Mouse (Mus musculus) heart, embryonic 11.5 days (tissue): ENCODE results near the gene Cbfa2t2. TPM values are rescaled to one million over a fixed set of nuclear protein-coding genes. Genes with fewer than 3 reads are reported as not detected.

Experiments used
- ATAC-seq: fragments of 200-750 bp; cut with Nextera tagmentation; replicated peaks from 2 replicates; pipeline ENCODE4 v1.8.0; 2017; ENCODE audit warnings: moderate library complexity; ENCODE audit not compliant: insufficient number of reproducible peaks, low FRiP score, low TSS enrichment
- H3K27ac ChIP-seq: fragments of 300-500 bp; sonication (generic); 2 replicates; pipeline ENCODE4 v1.5.1; 2014; ENCODE audit warnings: mild to moderate bottlenecking, low read depth, low read length
- H3K27me3 ChIP-seq: fragments of 300-500 bp; sonication (generic); 2 replicates; pipeline ENCODE4 v1.6.1; 2014; ENCODE audit warnings: mild to moderate bottlenecking, low read length, mixed read lengths; ENCODE audit not compliant: control insufficient read depth, insufficient read depth
- H3K36me3 ChIP-seq: fragments of 300-500 bp; sonication (generic); 2 replicates; pipeline ENCODE4 v1.6.1; 2014; ENCODE audit warnings: mild to moderate bottlenecking, low read length, moderate library complexity, mixed read lengths; ENCODE audit not compliant: control insufficient read depth, insufficient read depth
- H3K4me1 ChIP-seq: fragments of 300-500 bp; sonication (generic); 2 replicates; pipeline ENCODE4 v1.6.1; 2014; ENCODE audit warnings: low read length; ENCODE audit not compliant: control insufficient read depth, insufficient read depth
- H3K4me2 ChIP-seq: fragments of 300-500 bp; sonication (generic); 2 replicates; pipeline ENCODE4 v1.6.1; 2014; ENCODE audit warnings: mild to moderate bottlenecking, moderate library complexity
- H3K4me3 ChIP-seq: fragments of 300-500 bp; sonication (generic); 2 replicates; pipeline ENCODE4 v1.5.1; 2014; ENCODE audit warnings: low read depth, low read length
- H3K9ac ChIP-seq: fragments of 300-500 bp; sonication (generic); 2 replicates; pipeline ENCODE4 v1.6.1; 2014; ENCODE audit warnings: mild to moderate bottlenecking, low read depth, low read length, moderate library complexity
- H3K9me3 ChIP-seq: fragments of 300-500 bp; sonication (generic); replicated peaks from 2 replicates; pipeline ENCODE4 v1.6.1; 2016; ENCODE audit warnings: low read length; ENCODE audit not compliant: control insufficient read depth
- WGBS: fragments of 180-500 bp; shearing (Covaris S2); extraction: QIAGEN DNeasy Blood & Tissue Kit; methylation state at CpG from one replicate; pipeline ENCODE4 v1.1.7; 2014; ENCODE audit not compliant: insufficient replicate concordance; 5-methylcytosine and 5-hydroxymethylcytosine counted together
- polyA plus RNA-seq: library from polyadenylated mRNA; unstranded; fragments of >200 nt; fragmentation: Nextera tagmentation; extraction: Ambion mirVana; gene quantifications from 2 replicates; pipeline ENCODE4 v1.2.1, GENCODE M21; 2014

The Cbfa2t2 gene
- polyA plus RNA-seq, 1 experiment from 2014 or later = 31.2 TPM

GRCm38 (mm10) chr2:154448633-154449032 lies 12.4 kb downstream of the Cbfa2t2 start:
- H3K27ac ChIP-seq = no peak overlapping the region
- H3K27me3 ChIP-seq = no peaks in the 10 kb centered on the region
- H3K4me3 ChIP-seq = no peak overlapping the region
- no peak overlapping the region for H3K9ac ChIP-seq
- ATAC-seq = no peak
- peaks cover 6% of the 10 kb centered on the region for H3K36me3 ChIP-seq
- no peaks in the 10 kb centered on the region for H3K9me3 ChIP-seq
- no peaks in the 10 kb centered on the region; the same call in 1 of the 2 replicates for H3K4me1 ChIP-seq
- no peak overlapping the region for H3K4me2 ChIP-seq

DNA sequence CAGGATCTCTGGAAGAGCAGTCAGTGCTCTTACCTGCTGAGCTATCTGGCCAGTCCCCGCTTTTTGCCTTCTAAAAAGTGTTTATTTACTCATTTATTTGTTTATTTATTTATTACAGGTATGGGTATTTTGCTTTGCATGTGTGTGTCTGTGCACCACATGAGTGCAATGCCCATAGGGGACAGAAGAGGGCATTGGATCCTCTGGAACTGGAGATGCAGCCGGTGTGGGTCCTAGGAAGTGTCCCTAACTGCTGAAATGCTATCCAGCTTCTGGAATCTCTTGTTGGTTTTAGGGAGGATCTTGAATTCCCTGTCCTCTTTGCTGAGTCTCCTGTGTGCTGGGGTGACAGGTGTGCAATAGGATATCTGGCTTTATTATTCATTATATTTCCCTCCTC lies 16.7 kb downstream of the Cbfa2t2 start:
- no peak overlapping the region for H3K27ac ChIP-seq
- H3K4me3 ChIP-seq = no peak overlapping the region
- H3K27me3 ChIP-seq = no peaks in the 10 kb centered on the region
- no peak overlapping the region for H3K9ac ChIP-seq
- H3K4me2 ChIP-seq = no peak overlapping the region
- H3K36me3 ChIP-seq = peaks cover under 1% of the 10 kb centered on the region; the same call in 1 of the 2 replicates
- H3K9me3 ChIP-seq = no peaks in the 10 kb centered on the region
- WGBS = 87% methylated on average over 2 of the region's 2 CpGs
- peaks cover 21% of the 10 kb centered on the region for H3K4me1 ChIP-seq
- no peak for ATAC-seq

- no peak overlapping the region for H3K4me3 ChIP-seq
- no peaks in the 10 kb centered on the region for H3K27me3 ChIP-seq
- no peak overlapping the region for H3K4me2 ChIP-seq
- H3K9me3 ChIP-seq = no peaks in the 10 kb centered on the region
- no peak for ATAC-seq
- H3K9ac ChIP-seq = no peak overlapping the region
- no peaks in the 10 kb centered on the region for H3K36me3 ChIP-seq
- 27% methylated on average over 1 of the region's 1 CpGs for WGBS
- H3K27ac ChIP-seq = 0 out of 2 replicates have a peak overlapping the region, but pooled peaks have one; percentile 35
- peaks cover 21% of the 10 kb centered on the region for H3K4me1 ChIP-seq
Observed at GRCm38 (mm10) chr2:154454099-154454498, 17.8 kb downstream of the Cbfa2t2 start.

GRCm38 (mm10) chr2:154454605-154455004 lies 18.3 kb downstream of the Cbfa2t2 start:
- Histone ChIP-seq H3K27me3 (no peaks in the 10 kb centered on the region), H3K36me3 (no peaks in the 10 kb centered on the region), H3K4me1 (peaks cover 21% of the 10 kb centered on the region), H3K27ac (peak overlapping the region; percentile 37), H3K4me3 (no peak overlapping the region), H3K4me2 (no peak overlapping the region), H3K9ac (no peak overlapping the region), H3K9me3 (no peaks in the 10 kb centered on the region)
- ATAC-seq = no peak
- WGBS = 42% methylated on average over 3 of the region's 3 CpGs

DNA sequence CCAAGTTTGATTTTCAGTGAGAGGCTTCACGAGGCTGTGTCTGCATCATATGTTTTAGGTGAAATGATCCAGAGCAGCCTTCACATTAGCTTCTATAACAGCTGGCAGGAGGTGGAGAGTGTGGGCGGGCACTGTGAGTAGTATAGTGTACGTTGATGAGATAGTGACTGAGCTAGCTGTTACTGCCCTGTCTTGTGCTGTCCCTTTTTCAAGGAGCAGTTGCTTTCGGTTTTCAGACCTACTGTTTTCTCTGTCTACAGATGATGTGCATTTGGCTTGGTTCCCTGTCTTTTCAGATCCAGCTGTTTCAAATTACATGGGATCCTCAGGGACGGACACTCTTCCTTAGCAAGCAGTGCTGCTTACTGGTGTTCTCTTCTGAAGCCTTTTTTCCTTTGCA lies 19.5 kb downstream of the Cbfa2t2 start:
- H3K9me3 ChIP-seq = no peaks in the 10 kb centered on the region
- no peak for ATAC-seq
- H3K27me3 ChIP-seq = no peaks in the 10 kb centered on the region
- no peaks in the 10 kb centered on the region; the same call in 1 of the 2 replicates for H3K36me3 ChIP-seq
- peak overlapping the region; percentile 1; the same call in 1 of the 2 replicates for H3K4me2 ChIP-seq
- 27% methylated on average over 5 of the region's 5 CpGs for WGBS
- no peak overlapping the region for H3K9ac ChIP-seq
- no peak overlapping the region for H3K4me3 ChIP-seq
- H3K4me1 ChIP-seq = peaks cover 24% of the 10 kb centered on the region
- no peak overlapping the region; the same call in 1 of the 2 replicates for H3K27ac ChIP-seq

GRCm38 (mm10) chr2:154456621-154457020 lies 20.3 kb downstream of the Cbfa2t2 start:
- peaks cover 24% of the 10 kb centered on the region for H3K4me1 ChIP-seq

GRCm38 (mm10) chr2:154459262-154459661 lies 23.0 kb downstream of the Cbfa2t2 start:
- no peaks in the 10 kb centered on the region for H3K9me3 ChIP-seq
- no peaks in the 10 kb centered on the region for H3K27me3 ChIP-seq
- WGBS = 63% methylated on average over 2 of the region's 2 CpGs
- H3K4me3 ChIP-seq = no peak overlapping the region
- no peak overlapping the region for H3K27ac ChIP-seq
- peaks cover 23% of the 10 kb centered on the region for H3K4me1 ChIP-seq
- H3K4me2 ChIP-seq = no peak overlapping the region
- H3K36me3 ChIP-seq = no peaks in the 10 kb centered on the region; the same call in 1 of the 2 replicates
- H3K9ac ChIP-seq = no peak overlapping the region
- ATAC-seq = no peak

More at GRCm38 (mm10) chr2:154456621-154457020, 20.3 kb downstream of the Cbfa2t2 start:
- Histone ChIP-seq H3K36me3 (no peaks in the 10 kb centered on the region; the same call in 1 of the 2 replicates), H3K27ac (no peak overlapping the region), H3K4me2 (no peak overlapping the region), H3K9me3 (no peaks in the 10 kb centered on the region), H3K9ac (no peak overlapping the region), H3K27me3 (no peaks in the 10 kb centered on the region), H3K4me3 (no peak overlapping the region)
- no peak for ATAC-seq

DNA sequence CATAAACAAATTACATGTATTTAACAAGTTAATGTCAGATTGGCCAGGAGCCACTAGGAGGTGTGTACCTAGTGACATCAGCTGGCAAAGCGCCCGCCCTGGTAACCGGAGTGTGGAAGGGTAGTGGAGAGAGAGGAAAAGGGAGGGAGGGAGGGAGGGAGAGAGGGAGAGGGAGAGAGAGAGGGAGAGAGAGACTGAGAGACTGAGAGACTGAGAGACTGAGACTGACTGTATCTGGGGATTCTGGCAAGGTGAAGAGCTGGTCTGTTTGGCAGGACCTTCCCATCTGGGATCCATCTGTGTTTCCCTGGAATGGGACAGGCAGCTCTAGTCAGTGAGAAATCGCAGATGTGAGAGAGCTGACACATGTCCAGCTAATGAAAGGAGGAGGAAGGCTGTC lies 23.6 kb downstream of the Cbfa2t2 start:
- Histone ChIP-seq H3K36me3 (no peaks in the 10 kb centered on the region; the same call in 1 of the 2 replicates), H3K4me3 (no peak overlapping the region), H3K9ac (no peak overlapping the region), H3K27me3 (no peaks in the 10 kb centered on the region), H3K9me3 (no peaks in the 10 kb centered on the region), H3K4me1 (peaks cover 21% of the 10 kb centered on the region), H3K27ac (0 out of 2 replicates have a peak overlapping the region, but pooled peaks have one; percentile 0), H3K4me2 (no peak overlapping the region)
- peak; percentile 71; the same call in 1 of the 2 replicates for ATAC-seq
- WGBS = 14% methylated on average over 4 of the region's 4 CpGs

GRCm38 (mm10) chr2:154463621-154464198 lies 27.4 kb downstream of the Cbfa2t2 start:
- no peaks in the 10 kb centered on the region for H3K27me3 ChIP-seq
- H3K27ac ChIP-seq = no peak overlapping the region
- no peaks in the 10 kb centered on the region for H3K9me3 ChIP-seq
- WGBS = 74% methylated on average over 11 of the region's 11 CpGs
- H3K9ac ChIP-seq = no peak overlapping the region
- no peaks in the 10 kb centered on the region; the same call in 1 of the 2 replicates for H3K36me3 ChIP-seq
- H3K4me1 ChIP-seq = peaks cover 8% of the 10 kb centered on the region; the same call in 1 of the 2 replicates
- no peak for ATAC-seq
- H3K4me3 ChIP-seq = no peak overlapping the region
- H3K4me2 ChIP-seq = no peak overlapping the region
